Mouse (Mus musculus): Measurements from ENCODE around the gene Prl7a1. TPM values are rescaled to one million over a fixed set of nuclear protein-coding genes. Genes with fewer than 3 reads are reported as not detected.

The Prl7a1 gene
- total and polyA plus RNA-seq, 3 experiments, result not detected

DNA sequence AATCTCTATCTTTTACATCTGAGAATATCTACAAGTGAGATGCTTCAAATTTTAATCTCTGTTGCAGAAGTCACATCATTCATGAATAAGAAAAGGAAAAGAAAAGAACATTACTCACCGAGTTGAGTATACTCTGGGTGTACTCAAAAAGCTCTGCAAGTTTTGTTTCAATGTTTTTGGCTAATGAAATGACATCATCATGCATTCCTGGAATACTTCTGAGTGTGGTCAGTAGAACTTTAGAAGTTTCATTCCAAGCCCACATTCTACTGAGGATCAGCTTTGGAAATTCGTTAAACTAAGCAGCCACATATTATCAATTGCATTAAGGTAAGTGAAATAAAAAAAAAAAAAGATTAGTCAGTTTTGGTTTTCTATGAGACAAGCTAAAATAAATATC lies 18.5 kb upstream of the Prl7a1 start:
- no peaks in the 10 kb centered on the region for H3K27me3 ChIP-seq (ENCODE audit: control insufficient read depth in 1 of 2, insufficient read depth in 2 of 2, low read length in 2 of 2)
- H3K79me2 ChIP-seq (ENCODE audit: control insufficient read depth, insufficient read depth, low read length, poor library complexity), result no peaks in the 10 kb centered on the region
- H3K9ac ChIP-seq (ENCODE audit: control insufficient read depth, low read depth, low read length, poor library complexity, severe bottlenecking), result no peak overlapping the region
- DNase-seq (ENCODE audit: low read depth, low spot score), result no peak
- TF ChIP-seq TBP (IDR thresholded peaks at IDR 0.05; ENCODE audit: low read depth, low read length), result no peak
- no peak for TF ChIP-seq ZMIZ1 (IDR thresholded peaks at IDR 0.05; ENCODE audit: low read depth, low read length)
- no peak for TF ChIP-seq UBTF (IDR thresholded peaks at IDR 0.05; ENCODE audit: borderline replicate concordance, insufficient read depth, low read depth, low read length)
- no peak overlapping the region for H3K4me3 ChIP-seq (ENCODE audit: control insufficient read depth in 1 of 2, insufficient read depth in 1 of 2, low read depth in 2 of 2, low read length in 2 of 2)
- no peaks in the 10 kb centered on the region for H3K36me3 ChIP-seq (ENCODE audit: control insufficient read depth in 1 of 2, insufficient read depth in 2 of 2, low read length in 2 of 2)
- no peak overlapping the region for H3K27ac ChIP-seq (ENCODE audit: control insufficient read depth, low read depth, low read length)
- no peaks in the 10 kb centered on the region for H3K9me3 ChIP-seq (replicated peaks; ENCODE audit: insufficient read depth, low read length)
- no peaks in the 10 kb centered on the region for H3K4me1 ChIP-seq (ENCODE audit: control insufficient read depth in 1 of 2, insufficient read depth in 2 of 2, low read length in 2 of 2)

DNA sequence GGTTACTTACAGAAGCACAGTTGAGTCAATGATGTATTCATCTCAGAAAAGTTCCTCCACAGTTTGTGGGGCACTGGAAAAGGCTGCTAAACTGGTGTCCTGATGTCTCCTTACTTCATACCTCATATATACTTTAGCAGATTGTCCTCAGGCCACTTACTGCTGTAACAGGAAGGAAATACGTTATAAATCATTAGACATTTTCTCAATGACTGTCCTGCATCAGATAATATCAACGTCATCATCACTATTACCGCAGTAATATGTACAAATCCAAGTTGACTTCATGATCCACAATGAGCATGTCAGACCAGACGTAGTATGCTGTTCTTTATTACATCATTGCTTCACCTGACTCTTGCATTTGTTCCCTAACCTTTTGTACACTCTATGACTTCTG lies 31.8 kb downstream of the Prl7a1 start, which contains the start of gene Prl7b1:
TSS of gene Prl7b1 (minus strand) at position 101 of the 400 bp plus-strand sequence.
- Histone ChIP-seq H3K27me3 (ENCODE audit: control insufficient read depth in 1 of 2, insufficient read depth in 2 of 2, low read length in 2 of 2) (no peaks in the 10 kb centered on the region), H3K79me2 (ENCODE audit: control insufficient read depth, insufficient read depth, low read length, poor library complexity) (no peaks in the 10 kb centered on the region)

More for the DNA sequence above, 31.8 kb downstream of the Prl7a1 start, which contains the start of gene Prl7b1:
- no peaks in the 10 kb centered on the region for H3K9me3 ChIP-seq (replicated peaks; ENCODE audit: insufficient read depth, low read length)
- no peak within 1 kb of the TSS for H3K4me3 ChIP-seq (ENCODE audit: control insufficient read depth in 1 of 2, insufficient read depth in 1 of 2, low read depth in 2 of 2, low read length in 2 of 2)
- no peaks in the 10 kb centered on the region for H3K4me1 ChIP-seq (ENCODE audit: control insufficient read depth in 1 of 2, insufficient read depth in 2 of 2, low read length in 2 of 2)
- TF ChIP-seq CHD2 (IDR thresholded peaks at IDR 0.05; ENCODE audit: low read length) (no peak), USF1 (IDR thresholded peaks at IDR 0.05; ENCODE audit: low read depth, low read length) (no peak), CTCF (IDR thresholded peaks at IDR 0.05 in 2 of 3, conservative IDR thresholded peaks at IDR 0.05 in 1 of 3; ENCODE audit: control insufficient read depth in 1 of 3, insufficient read depth in 1 of 3, low read depth in 2 of 3, low read length in 3 of 3, poor library complexity in 1 of 3, severe bottlenecking in 1 of 3) (no peak), ETS1 (IDR thresholded peaks at IDR 0.05; ENCODE audit: low read depth, low read length) (no peak), MAZ (IDR thresholded peaks at IDR 0.05; ENCODE audit: low read depth, low read length) (no peak), MXI1 (IDR thresholded peaks at IDR 0.05; ENCODE audit: low read depth, low read length) (no peak), JUND (IDR thresholded peaks at IDR 0.05; ENCODE audit: low read depth, low read length) (no peak), TCF12 (IDR thresholded peaks at IDR 0.05; ENCODE audit: low read depth, low read length) (no peak), KAT2A (conservative IDR thresholded peaks at IDR 0.05; ENCODE audit: low read depth, low read length) (no peak), MYC (IDR thresholded peaks at IDR 0.05; ENCODE audit: low read depth, low read length) (no peak), RCOR1 (IDR thresholded peaks at IDR 0.05; ENCODE audit: low read depth, low read length) (no peak), MAFK (IDR thresholded peaks at IDR 0.05; ENCODE audit: borderline replicate concordance, low read depth, low read length) (no peak), BHLHE40 (IDR thresholded peaks at IDR 0.05; ENCODE audit: borderline replicate concordance, low read depth, low read length) (no peak), NELFE (IDR thresholded peaks at IDR 0.05; ENCODE audit: low read depth, low read length) (no peak), TAL1 (IDR thresholded peaks at IDR 0.05; ENCODE audit: low read length) (no peak), SIN3A (IDR thresholded peaks at IDR 0.05; ENCODE audit: low read length) (no peak), POLR2A (IDR thresholded peaks at IDR 0.05; ENCODE audit: control insufficient read depth in 1 of 2, insufficient read depth in 1 of 2, low read depth in 1 of 2, low read length in 2 of 2, poor library complexity in 1 of 2) (no peak), MAX (IDR thresholded peaks at IDR 0.05; ENCODE audit: low read length) (no peak)
- H3K27ac ChIP-seq (ENCODE audit: control insufficient read depth, low read depth, low read length), result no peak within 1 kb of the TSS
- no peaks in the 10 kb centered on the region for H3K36me3 ChIP-seq (ENCODE audit: control insufficient read depth in 1 of 2, insufficient read depth in 2 of 2, low read length in 2 of 2)
- DNase-seq (ENCODE audit: low read depth, low spot score), result no peak
- no peak within 1 kb of the TSS for H3K9ac ChIP-seq (ENCODE audit: control insufficient read depth, low read depth, low read length, poor library complexity, severe bottlenecking)

Other genes starting within 250 kb of the Prl7a1 start
- not detected in 2 replicates for gene Prl8a6, start 203.8 kb downstream of the Prl7a1 start, total RNA-seq (2012; rRNA removed)
- gene Prl8a6, start 203.8 kb downstream of the Prl7a1 start, polyA plus RNA-seq (2012; ENCODE audit: insufficient read depth in 1 of 2, insufficient read length in 2 of 2, low read depth in 1 of 2, low replicate concordance in 2 of 2, missing spikeins in 1 of 2), result not detected
- not detected in 2 replicates for gene Prl8a8, start 129.3 kb downstream of the Prl7a1 start, total RNA-seq (2012; rRNA removed)
- gene Prl8a8, start 129.3 kb downstream of the Prl7a1 start, polyA plus RNA-seq (2012; ENCODE audit: insufficient read depth in 1 of 2, insufficient read length in 2 of 2, low read depth in 1 of 2, low replicate concordance in 2 of 2, missing spikeins in 1 of 2), result not detected
- not detected in 2 replicates for gene Prl8a9, start 77.9 kb downstream of the Prl7a1 start, total RNA-seq (2012; rRNA removed)
- not detected for gene Prl8a9, start 77.9 kb downstream of the Prl7a1 start, polyA plus RNA-seq (2012; ENCODE audit: insufficient read depth in 1 of 2, insufficient read length in 2 of 2, low read depth in 1 of 2, low replicate concordance in 2 of 2, missing spikeins in 1 of 2)
- not detected in 2 replicates for gene Prl8a1, start 60.3 kb downstream of the Prl7a1 start, total RNA-seq (2012; rRNA removed)
- not detected for gene Prl8a1, start 60.3 kb downstream of the Prl7a1 start, polyA plus RNA-seq (2012; ENCODE audit: insufficient read depth in 1 of 2, insufficient read length in 2 of 2, low read depth in 1 of 2, low replicate concordance in 2 of 2, missing spikeins in 1 of 2)
- gene Prl7b1, start 31.9 kb downstream of the Prl7a1 start, total RNA-seq (2012; rRNA removed), result not detected in 2 replicates
- gene Prl7b1, start 31.9 kb downstream of the Prl7a1 start, polyA plus RNA-seq (2012; ENCODE audit: insufficient read depth in 1 of 2, insufficient read length in 2 of 2, low read depth in 1 of 2, low replicate concordance in 2 of 2, missing spikeins in 1 of 2), result not detected
- not detected in 2 replicates for gene Prl7a2, start 25.5 kb upstream of the Prl7a1 start, total RNA-seq (2012; rRNA removed)
- not detected for gene Prl7a2, start 25.5 kb upstream of the Prl7a1 start, polyA plus RNA-seq (2012; ENCODE audit: insufficient read depth in 1 of 2, insufficient read length in 2 of 2, low read depth in 1 of 2, low replicate concordance in 2 of 2, missing spikeins in 1 of 2)
- gene Prl7d1, start 74.2 kb upstream of the Prl7a1 start, total RNA-seq (2012; rRNA removed), result not detected in 2 replicates
- not detected for gene Prl7d1, start 74.2 kb upstream of the Prl7a1 start, polyA plus RNA-seq (2012; ENCODE audit: insufficient read depth in 1 of 2, insufficient read length in 2 of 2, low read depth in 1 of 2, low replicate concordance in 2 of 2, missing spikeins in 1 of 2)
- gene Prl7c1, start 138.3 kb upstream of the Prl7a1 start, total RNA-seq (2012; rRNA removed), result not detected in 2 replicates
- not detected for gene Prl7c1, start 138.3 kb upstream of the Prl7a1 start, polyA plus RNA-seq (2012; ENCODE audit: insufficient read depth in 1 of 2, insufficient read length in 2 of 2, low read depth in 1 of 2, low replicate concordance in 2 of 2, missing spikeins in 1 of 2)
- not detected in 2 replicates for gene Prl2a1, start 159.2 kb upstream of the Prl7a1 start, total RNA-seq (2012; rRNA removed)
- gene Prl2a1, start 159.2 kb upstream of the Prl7a1 start, polyA plus RNA-seq (2012; ENCODE audit: insufficient read depth in 1 of 2, insufficient read length in 2 of 2, low read depth in 1 of 2, low replicate concordance in 2 of 2, missing spikeins in 1 of 2), result not detected
- not detected in 2 replicates for gene Prl2c1, start 206.8 kb upstream of the Prl7a1 start, total RNA-seq (2012; rRNA removed)
- not detected for gene Prl2c1, start 206.8 kb upstream of the Prl7a1 start, polyA plus RNA-seq (2012; ENCODE audit: insufficient read depth in 1 of 2, insufficient read length in 2 of 2, low read depth in 1 of 2, low replicate concordance in 2 of 2, missing spikeins in 1 of 2)

Measured in MEL (cell line).